Mouse (Mus musculus) liver, adult (tissue): ENCODE data around the gene Zbtb2.

ENCODE experiments used
- GATA4 ChIP-seq: IDR thresholded peaks from 2 replicates; pipeline ENCODE4 v1.6.1; 2014; ENCODE audit warnings: mild to moderate bottlenecking, low read length; ENCODE audit not compliant: insufficient replicate concordance

Zbtb2 gene

GRCm38 (mm10) chr10:4323885-4324284, 64.0 kb downstream of the Zbtb2 start:
- TF ChIP-seq GATA4 = no peak
